Comparison of ENCODE assay signal across 8 mouse cellular contexts in the genomic region with DNA sequence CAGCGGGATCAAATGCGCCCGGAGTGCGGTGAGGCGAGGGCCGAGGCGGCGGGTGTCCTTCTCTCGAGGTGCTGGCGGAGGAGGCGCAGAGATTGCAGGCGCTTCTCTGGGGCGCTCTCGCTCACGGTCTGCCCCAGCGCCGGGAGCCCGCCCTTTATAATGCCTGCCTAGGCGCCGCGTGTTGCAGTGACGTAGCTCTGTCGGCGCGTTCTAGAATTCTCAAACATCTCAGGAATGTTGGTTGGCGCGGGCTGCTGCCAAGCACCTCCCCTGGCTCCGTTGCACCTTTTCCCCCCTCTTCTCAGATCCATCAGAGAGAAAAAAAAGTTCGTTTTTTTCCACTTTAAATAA. TPM values are rescaled to one million over a fixed set of nuclear protein-coding genes. Genes with fewer than 3 reads are reported as not detected.
DNase-seq lines count a peak whose midpoint lies in the region; ATAC-seq and TF ChIP-seq lines count a peak whose summit lies in the region.

Gene Ccn1, minus strand, starts transcription at position 130 of the 351 bp plus-strand sequence.

- H3K27me3 ChIP-seq in C2C12 (ENCODE audit: control insufficient read depth, insufficient read depth, insufficient read length), result no peaks in the 10 kb centered on the region

- H3K79me2 ChIP-seq in C2C12 (ENCODE audit: control insufficient read depth, insufficient read depth), result peaks cover 76% of the 10 kb centered on the region

- H3K36me3 ChIP-seq in C2C12 (ENCODE audit: control insufficient read depth, insufficient read depth), result peaks cover 35% of the 10 kb centered on the region

- peak; percentile 80 to 86 for DNase-seq in adrenal gland, postnatal 36 days
- DNase-seq in heart, postnatal 36 days, result peak; percentile 90 to 91
- peak; percentile 55 to 58 for DNase-seq in layer of hippocampus, postnatal 36 days
- peak; percentile 93 for DNase-seq in lung, postnatal 36 days
- peak; percentile 41 to 49 for DNase-seq in right cerebral cortex, postnatal 36 days (ENCODE audit: low spot score in 2 of 2)
- DNase-seq in thymus, postnatal 36 days, result no peak

- H3ac ChIP-seq in C2C12 (ENCODE audit: control insufficient read depth, insufficient read length, low read depth), result peak within 1 kb of the TSS; percentile 68

- intact Hi-C loops in heart, postnatal 36 days (cut with DNase I), result loop anchor here (2.0 to 5.0 kb wide), 5 partner anchors 67 to 275 kb away; partner anchors contain the start of gene Ddah1

- TF ChIP-seq CTCF in C2C12 (IDR thresholded peaks at IDR 0.05; ENCODE audit: control insufficient read depth, insufficient read depth, insufficient read length), result no peak

- H3K79me3 ChIP-seq in C2C12 (ENCODE audit: low read depth), result peaks cover 41% of the 10 kb centered on the region

- peak; percentile 32 for ATAC-seq in frontal cortex, adult (ENCODE audit: low TSS enrichment)

- H3K4me3 ChIP-seq in C2C12 (ENCODE audit: insufficient read depth, poor library complexity, severe bottlenecking), result peak within 1 kb of the TSS; percentile 97

TF ChIP-seq in C2C12, 6 proteins besides CTCF, POLR2A, EP300 and RAD21:
- TF ChIP-seq MYOD1 (IDR thresholded peaks at IDR 0.05; ENCODE audit: control insufficient read depth, insufficient read length, low read depth) (no peak), CEBPB (IDR thresholded peaks at IDR 0.05; ENCODE audit: low read depth) (no peak), FOSL1 (IDR thresholded peaks at IDR 0.05; ENCODE audit: insufficient read depth, low read length, poor library complexity, severe bottlenecking) (no peak), MYOG (IDR thresholded peaks at IDR 0.05; ENCODE audit: control insufficient read depth, extremely low read depth, insufficient read length) (no peak), MAX (IDR thresholded peaks at IDR 0.05) (peak; percentile 76), USF1 (IDR thresholded peaks at IDR 0.05; ENCODE audit: low read depth) (peak; percentile 22)

RNA-seq across cellular contexts. Expression of gene Ccn1, which starts in this region (rescaled TPM):
- polyA plus RNA-seq in C2C12 (2012; fragmentation: generic; extraction: Trizol), result 280 TPM
- 10 to 100 TPM; 19.4 to 25.8 TPM for total RNA-seq in adrenal gland, postnatal 36 days (2021)
- total RNA-seq in heart, postnatal 36 days (2021), result 10 to 100 TPM; 55.0 to 68.6 TPM
- 1 to 10 TPM; 4.4 TPM for total RNA-seq in layer of hippocampus, postnatal 36 days (2021)

Comparison
In these comparisons a context has a peak if more than half of its experiments do, and no peak if none do; other contexts are left out.
1. DNase-seq: peak in adrenal gland, postnatal 36 days (2 of 2), heart, postnatal 36 days (2 of 2), layer of hippocampus, postnatal 36 days (2 of 2), lung, postnatal 36 days (single experiment) and right cerebral cortex, postnatal 36 days (2 of 2); none in thymus, postnatal 36 days (0 of 2).